Mouse (Mus musculus): ENCODE data around the gene Col26a1. TPM values are rescaled to one million over a fixed set of nuclear protein-coding genes. Genes with fewer than 3 reads are reported as not detected.

Gene Col26a1
- polyA plus RNA-seq, 1 experiment, result 1.00 TPM

DNA sequence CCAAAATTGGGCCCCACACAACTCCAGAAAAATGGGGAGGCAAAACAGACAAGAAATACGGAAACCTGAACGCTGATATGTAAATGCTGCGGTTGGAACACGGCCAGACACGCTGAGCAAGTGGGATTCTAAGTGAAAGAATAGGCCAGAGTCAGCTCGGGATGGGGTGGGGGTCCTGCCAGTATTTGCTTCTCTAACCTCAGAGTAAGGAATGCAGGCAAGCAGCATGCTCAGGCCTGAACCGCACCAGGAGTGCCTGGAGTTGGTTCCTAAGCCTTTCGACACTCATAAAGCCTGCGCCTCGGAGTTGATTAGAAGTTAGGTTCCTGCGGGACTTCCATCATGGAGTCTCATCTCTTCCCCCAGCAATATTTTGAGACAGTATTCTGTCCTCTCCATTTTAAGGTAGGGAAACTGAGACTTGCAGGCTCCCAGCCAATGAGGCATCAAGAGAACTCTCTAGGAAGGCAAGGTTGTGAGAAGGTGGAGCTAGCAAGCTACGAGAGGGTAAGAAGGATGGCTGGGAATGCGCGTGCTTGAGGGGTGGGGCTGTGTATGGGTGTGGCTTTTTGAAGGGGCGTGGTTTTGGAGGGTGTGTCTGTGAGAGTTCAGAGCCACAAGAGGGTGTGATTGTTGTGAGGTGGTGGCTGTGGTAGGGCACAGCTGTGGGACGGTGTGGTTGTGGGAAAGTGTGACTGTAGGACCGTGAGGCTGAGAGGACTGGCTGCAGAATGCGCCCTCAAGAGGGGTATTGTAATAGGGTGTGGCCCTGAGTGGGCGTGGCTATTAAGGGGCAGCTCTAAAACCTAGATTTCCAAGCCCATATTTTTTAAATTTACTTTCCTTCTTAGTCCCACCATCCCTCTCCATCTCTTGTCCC is 36.4 kb downstream of the Col26a1 start:
- no peak overlapping the region for H3K4me3 ChIP-seq
- H3K27me3 ChIP-seq (ENCODE audit: control insufficient read depth, insufficient read depth, insufficient read length), result peaks cover 9% of the 10 kb centered on the region
- no peak overlapping the region for H3K4me2 ChIP-seq (ENCODE audit: low read depth)
- no peak overlapping the region for H3ac ChIP-seq (ENCODE audit: control insufficient read depth, insufficient read length)
- no peaks in the 10 kb centered on the region for H3K79me2 ChIP-seq (ENCODE audit: control insufficient read depth, insufficient read depth)
- no peaks in the 10 kb centered on the region for H3K36me3 ChIP-seq (ENCODE audit: control insufficient read depth, insufficient read depth)
- no peak for TF ChIP-seq POLR2AphosphoS2 (IDR thresholded peaks at IDR 0.05; ENCODE audit: insufficient read length, low read depth)
- TF ChIP-seq TCF12 (IDR thresholded peaks at IDR 0.05; ENCODE audit: insufficient read depth, poor library complexity, severe bottlenecking), result no peak
- no peak for TF ChIP-seq CEBPB (IDR thresholded peaks at IDR 0.05; ENCODE audit: insufficient read depth, poor library complexity, severe bottlenecking)
- no peak for TF ChIP-seq TCF3 (IDR thresholded peaks at IDR 0.05; ENCODE audit: insufficient read length, low read depth)
- no peak for TF ChIP-seq E2F4 (IDR thresholded peaks at IDR 0.05; ENCODE audit: insufficient read depth)
- no peak for TF ChIP-seq REST (IDR thresholded peaks at IDR 0.05; ENCODE audit: insufficient read depth, insufficient read length)
- TF ChIP-seq SRF (IDR thresholded peaks at IDR 0.05; ENCODE audit: control insufficient read depth, insufficient read length, low read depth), result no peak
- no peak for TF ChIP-seq MAX (IDR thresholded peaks at IDR 0.05; ENCODE audit: low read depth)
- peak in 1 of 3 experiments; percentile 33 for TF ChIP-seq MYOD1 (IDR thresholded peaks at IDR 0.05; ENCODE audit: control insufficient read depth in 1 of 3, insufficient read length in 2 of 3, low read depth in 2 of 3)
- peak in 1 of 3 experiments; percentile 70 for TF ChIP-seq MYOG (IDR thresholded peaks at IDR 0.05; ENCODE audit: control insufficient read depth in 1 of 3, insufficient read depth in 1 of 3, insufficient read length in 2 of 3, low read depth in 2 of 3)
- no peak for TF ChIP-seq USF1 (IDR thresholded peaks at IDR 0.05; ENCODE audit: low read depth)
- no peak for TF ChIP-seq POLR2A (IDR thresholded peaks at IDR 0.05; ENCODE audit: insufficient read length, low read depth)

DNA sequence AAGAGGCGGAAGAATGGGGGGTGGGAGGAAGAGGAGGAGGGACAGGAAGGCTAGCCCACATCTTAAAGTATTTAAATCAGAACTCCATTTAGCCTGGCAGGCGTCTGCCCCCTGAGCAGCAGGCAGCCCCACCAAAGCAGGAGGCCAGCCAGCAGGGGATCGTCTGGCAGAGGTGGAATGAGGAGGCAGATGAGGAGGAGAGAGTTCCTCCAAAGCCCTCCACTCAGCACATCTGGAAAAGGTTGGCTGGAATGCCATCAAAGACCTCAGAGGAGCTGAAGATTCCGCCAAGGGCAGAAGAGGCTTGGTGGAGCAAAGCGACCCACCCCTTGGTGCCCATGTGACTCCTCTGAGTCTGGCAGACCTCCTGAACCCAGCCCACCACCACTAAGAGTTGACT is 39.1 kb downstream of the Col26a1 start:
- no peak for TF ChIP-seq MYOD1 (IDR thresholded peaks at IDR 0.05; ENCODE audit: control insufficient read depth in 1 of 3, insufficient read length in 2 of 3, low read depth in 2 of 3)
- no peak for TF ChIP-seq POLR2A (IDR thresholded peaks at IDR 0.05; ENCODE audit: insufficient read length, low read depth)
- TF ChIP-seq USF1 (IDR thresholded peaks at IDR 0.05; ENCODE audit: low read depth), result no peak
- TF ChIP-seq TCF12 (IDR thresholded peaks at IDR 0.05; ENCODE audit: insufficient read depth, poor library complexity, severe bottlenecking), result no peak
- H3ac ChIP-seq (ENCODE audit: control insufficient read depth, insufficient read length), result no peak overlapping the region
- no peaks in the 10 kb centered on the region for H3K36me3 ChIP-seq (ENCODE audit: control insufficient read depth, insufficient read depth)

DNA sequence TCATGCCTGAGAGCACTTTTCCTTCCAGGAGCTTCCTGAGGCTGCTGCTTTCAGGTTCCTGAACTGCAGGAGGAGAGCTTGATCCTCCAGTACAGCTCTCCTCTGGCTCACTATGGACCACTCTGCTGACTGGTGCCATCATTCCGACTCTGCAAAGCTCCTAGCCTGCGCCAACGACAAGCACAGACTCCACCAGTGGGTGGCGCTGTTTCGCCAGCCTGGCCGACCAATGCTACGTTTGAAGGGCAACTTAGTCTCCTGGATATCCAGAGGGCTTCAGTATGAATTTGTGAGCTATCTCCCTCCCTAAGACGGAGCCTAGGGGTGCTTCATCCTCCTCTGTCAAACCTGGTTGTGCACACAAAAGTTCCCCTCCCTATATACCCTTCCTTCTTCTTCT is 43.0 kb downstream of the Col26a1 start:
- Histone ChIP-seq H3K36me3 (ENCODE audit: control insufficient read depth, insufficient read depth) (no peaks in the 10 kb centered on the region), H3ac (ENCODE audit: control insufficient read depth, insufficient read length) (no peak overlapping the region), H3K4me3 (no peak overlapping the region), H3K27me3 (ENCODE audit: control insufficient read depth, insufficient read depth, insufficient read length) (peaks cover 18% of the 10 kb centered on the region), H3K4me2 (ENCODE audit: low read depth) (no peak overlapping the region), H3K79me2 (ENCODE audit: control insufficient read depth, insufficient read depth) (no peaks in the 10 kb centered on the region)
- TF ChIP-seq USF1 (IDR thresholded peaks at IDR 0.05; ENCODE audit: low read depth) (no peak), MAX (IDR thresholded peaks at IDR 0.05; ENCODE audit: low read depth) (no peak), POLR2AphosphoS2 (IDR thresholded peaks at IDR 0.05; ENCODE audit: insufficient read length, low read depth) (no peak), CEBPB (IDR thresholded peaks at IDR 0.05; ENCODE audit: insufficient read depth, poor library complexity, severe bottlenecking) (no peak), TCF3 (IDR thresholded peaks at IDR 0.05; ENCODE audit: insufficient read length, low read depth) (no peak), SRF (IDR thresholded peaks at IDR 0.05; ENCODE audit: control insufficient read depth, insufficient read length, low read depth) (no peak), TCF12 (IDR thresholded peaks at IDR 0.05; ENCODE audit: insufficient read depth, poor library complexity, severe bottlenecking) (no peak), MYOD1 (IDR thresholded peaks at IDR 0.05; ENCODE audit: control insufficient read depth in 1 of 3, insufficient read length in 2 of 3, low read depth in 2 of 3) (no peak), E2F4 (IDR thresholded peaks at IDR 0.05; ENCODE audit: insufficient read depth) (no peak), MYOG (IDR thresholded peaks at IDR 0.05; ENCODE audit: control insufficient read depth in 1 of 3, insufficient read depth in 1 of 3, insufficient read length in 2 of 3, low read depth in 2 of 3) (no peak), REST (IDR thresholded peaks at IDR 0.05; ENCODE audit: insufficient read depth, insufficient read length) (no peak), POLR2A (IDR thresholded peaks at IDR 0.05; ENCODE audit: insufficient read length, low read depth) (no peak)

More for the DNA sequence above, 39.1 kb downstream of the Col26a1 start:
- H3K4me2 ChIP-seq (ENCODE audit: low read depth), result no peak overlapping the region
- H3K27me3 ChIP-seq (ENCODE audit: control insufficient read depth, insufficient read depth, insufficient read length), result peaks cover 9% of the 10 kb centered on the region
- H3K79me2 ChIP-seq (ENCODE audit: control insufficient read depth, insufficient read depth), result no peaks in the 10 kb centered on the region
- no peak overlapping the region for H3K4me3 ChIP-seq

DNA sequence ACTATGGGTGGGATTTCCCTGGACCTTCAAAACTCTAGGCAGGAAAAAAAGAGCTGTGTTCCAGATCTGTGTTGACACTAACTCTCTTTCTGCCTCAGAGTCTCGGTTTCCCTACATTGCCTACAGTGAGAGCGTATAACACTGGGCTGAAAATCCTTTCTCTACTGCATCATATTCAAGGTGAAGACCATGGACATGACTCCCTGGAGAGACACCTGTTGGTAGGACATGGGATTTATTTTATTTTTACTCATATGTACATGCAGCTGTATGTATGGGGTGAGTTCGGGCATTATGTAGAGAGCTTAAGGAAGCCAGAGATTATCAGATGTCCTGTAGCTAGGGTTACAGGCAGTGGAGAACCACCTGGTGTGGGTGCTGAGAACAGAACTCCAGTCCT is 50.0 kb downstream of the Col26a1 start:
- no peak overlapping the region for H3ac ChIP-seq (ENCODE audit: control insufficient read depth, insufficient read length)
- H3K79me2 ChIP-seq (ENCODE audit: control insufficient read depth, insufficient read depth), result no peaks in the 10 kb centered on the region
- peaks cover 13% of the 10 kb centered on the region for H3K27me3 ChIP-seq (ENCODE audit: control insufficient read depth, insufficient read depth, insufficient read length)
- H3K36me3 ChIP-seq (ENCODE audit: control insufficient read depth, insufficient read depth), result no peaks in the 10 kb centered on the region
- TF ChIP-seq MYOG (IDR thresholded peaks at IDR 0.05; ENCODE audit: control insufficient read depth in 1 of 3, insufficient read depth in 1 of 3, insufficient read length in 2 of 3, low read depth in 2 of 3) (no peak), TCF12 (IDR thresholded peaks at IDR 0.05; ENCODE audit: insufficient read depth, poor library complexity, severe bottlenecking) (no peak), CEBPB (IDR thresholded peaks at IDR 0.05; ENCODE audit: insufficient read depth, poor library complexity, severe bottlenecking) (no peak), MYOD1 (IDR thresholded peaks at IDR 0.05; ENCODE audit: control insufficient read depth in 1 of 3, insufficient read length in 2 of 3, low read depth in 2 of 3) (no peak), POLR2A (IDR thresholded peaks at IDR 0.05; ENCODE audit: insufficient read length, low read depth) (no peak), TCF3 (IDR thresholded peaks at IDR 0.05; ENCODE audit: insufficient read length, low read depth) (no peak), E2F4 (IDR thresholded peaks at IDR 0.05; ENCODE audit: insufficient read depth) (no peak), SRF (IDR thresholded peaks at IDR 0.05; ENCODE audit: control insufficient read depth, insufficient read length, low read depth) (no peak), REST (IDR thresholded peaks at IDR 0.05; ENCODE audit: insufficient read depth, insufficient read length) (no peak)
- H3K4me2 ChIP-seq (ENCODE audit: low read depth), result no peak overlapping the region
- H3K4me3 ChIP-seq, result no peak overlapping the region

Measured in myocyte (in vitro differentiated cells).